19 mouse cellular contexts compared by ENCODE assay signal in the genomic region with DNA sequence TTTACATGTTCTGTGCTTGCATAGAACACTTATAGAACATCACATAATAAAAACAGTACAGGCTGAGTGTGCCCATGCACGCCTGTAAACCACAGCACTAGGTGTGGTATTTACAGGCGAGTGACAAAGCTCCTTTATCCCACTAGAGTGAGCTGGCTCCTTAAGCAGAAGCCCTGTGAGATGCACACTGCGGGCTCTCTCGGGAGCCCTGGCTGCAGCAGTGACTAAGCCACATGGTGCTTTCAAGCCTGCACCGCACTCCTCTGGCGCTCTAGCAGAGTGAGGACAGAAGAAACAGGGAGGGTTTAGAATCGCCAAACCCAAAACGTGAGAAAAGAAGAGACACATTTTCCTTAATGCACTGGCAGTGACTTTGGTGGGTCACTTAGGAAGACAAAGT. TPM values are rescaled to one million over a fixed set of nuclear protein-coding genes. Genes with fewer than 3 reads are reported as not detected.
"Had no signal": no experiment of that assay in that cellular context is flagged by ENCODE, and none has a peak within 500 bp of the region (broad histone marks: within the 10 kb centered on the region; RNA-seq: fewer than 3 reads in every experiment).

No protein-coding gene starts in this region.

- H3K36me3 ChIP-seq: limb, embryonic 15.5 days; neural tube, embryonic 12.5 days had no signal

- ATAC-seq: liver, postnatal 0 days; lung, postnatal 0 days; midbrain, embryonic 13.5 days; midbrain, embryonic 16.5 days had no signal

- H3K4me1 ChIP-seq: limb, embryonic 15.5 days; midbrain, embryonic 13.5 days; neural tube, embryonic 12.5 days; neural tube, embryonic 15.5 days had no signal

- H3K27ac ChIP-seq: limb, embryonic 12.5 days; limb, embryonic 15.5 days; liver, embryonic 14.5 days; macrophage; midbrain, embryonic 13.5 days; neural tube, embryonic 12.5 days; neural tube, embryonic 15.5 days had no signal

- H3K9me3 ChIP-seq: limb, embryonic 12.5 days; limb, embryonic 15.5 days; midbrain, embryonic 13.5 days; neural tube, embryonic 12.5 days; neural tube, embryonic 15.5 days had no signal

- H3K27me3 ChIP-seq: limb, embryonic 12.5 days; limb, embryonic 15.5 days; midbrain, embryonic 13.5 days; neural tube, embryonic 12.5 days; neural tube, embryonic 15.5 days had no signal

- DNase-seq: kidney, postnatal 14 days; kidney, postnatal 4 days; left cerebral cortex, postnatal 4 days; liver, postnatal 0 days; lung, embryonic 14.5 days; right cerebral cortex, postnatal 25 days; thymus, adult 18-20 months; thymus, postnatal 36 days had no signal

- H3K9ac ChIP-seq: limb, embryonic 12.5 days; limb, embryonic 15.5 days; liver, embryonic 14.5 days; liver, postnatal 0 days; lung, embryonic 14.5 days; midbrain, embryonic 13.5 days; neural tube, embryonic 12.5 days; neural tube, embryonic 15.5 days had no signal

- H3K4me2 ChIP-seq: limb, embryonic 12.5 days; limb, embryonic 15.5 days; liver, embryonic 11.5 days; lung, embryonic 14.5 days; midbrain, embryonic 13.5 days; neural tube, embryonic 12.5 days; neural tube, embryonic 15.5 days had no signal

- H3K4me3 ChIP-seq: limb, embryonic 12.5 days; limb, embryonic 15.5 days; midbrain, embryonic 13.5 days; neural tube, embryonic 12.5 days; neural tube, embryonic 15.5 days had no signal

RNA-seq across cellular contexts. Expression of gene Trpc1, which starts 37.6 kb away (rescaled TPM):
- total RNA-seq: megakaryocyte, adult 5-6 weeks had no signal
- polyA plus RNA-seq: macrophage had no signal
